Mouse (Mus musculus) kidney, postnatal 0 days (tissue): Measurements from ENCODE around the gene Tspan32. TPM values are rescaled to one million over a fixed set of nuclear protein-coding genes. Genes with fewer than 3 reads are reported as not detected.

ENCODE experiments used
- ATAC-seq: fragments of 200-750 bp; cut with Nextera tagmentation; replicated peaks from 2 replicates; pipeline ENCODE4 v1.8.0; 2017; ENCODE audit warnings: low read depth, moderate number of reproducible peaks, moderate TSS enrichment, moderate library complexity; ENCODE audit not compliant: low FRiP score
- DNase-seq: peaks from one replicate; pipeline ENCODE4 v3.0.0-alpha.2; 2016; ENCODE audit warnings: low spot score
- H3K27ac ChIP-seq: fragments of 300-500 bp; sonication (generic); 2 replicates; pipeline ENCODE4 v1.5.1; 2014; ENCODE audit warnings: mild to moderate bottlenecking
- H3K27me3 ChIP-seq: fragments of 300-500 bp; sonication (generic); 2 replicates; pipeline ENCODE4 v1.6.1; 2014; ENCODE audit warnings: low read length, mixed read lengths; ENCODE audit not compliant: insufficient read depth
- H3K36me3 ChIP-seq: fragments of 300-500 bp; sonication (generic); 2 replicates; pipeline ENCODE4 v1.6.1; 2014; ENCODE audit warnings: low read length, mixed read lengths; ENCODE audit not compliant: insufficient read depth
- H3K4me1 ChIP-seq: fragments of 300-500 bp; sonication (generic); replicated peaks from 2 replicates; pipeline ENCODE4 v1.6.1; 2014; ENCODE audit warnings: antibody characterized with exemption, low read length, mixed read lengths; ENCODE audit not compliant: insufficient read depth
- H3K4me2 ChIP-seq: fragments of 300-500 bp; sonication (generic); 2 replicates; pipeline ENCODE4 v1.6.1; 2014; ENCODE audit warnings: mild to moderate bottlenecking, low read length, moderate library complexity, mixed read lengths
- H3K4me3 ChIP-seq: fragments of 300-500 bp; sonication (generic); replicated peaks from 2 replicates; pipeline ENCODE4 v1.5.1; 2014; ENCODE audit warnings: low read depth, low read length
- H3K9ac ChIP-seq: fragments of 300-500 bp; sonication (generic); 2 replicates; pipeline ENCODE4 v1.6.1; 2014; ENCODE audit warnings: low read depth, low read length
- H3K9me3 ChIP-seq: fragments of 300-500 bp; sonication (generic); replicated peaks from 2 replicates; pipeline ENCODE4 v1.6.1; 2016; ENCODE audit warnings: low read length, inconsistent platforms, mixed read lengths
- CTCF ChIP-seq: IDR thresholded peaks from 2 replicates; pipeline ENCODE4 v1.5.1; 2016; ENCODE audit warnings: antibody characterized with exemption, low read depth, mild to moderate bottlenecking, moderate library complexity
- WGBS: fragments of 180-500 bp; shearing (Covaris S2); extraction: QIAGEN DNeasy Blood & Tissue Kit; methylation state at CpG from one replicate; pipeline ENCODE4 v1.1.7; 2014; 5-methylcytosine and 5-hydroxymethylcytosine counted together
- polyA plus RNA-seq: library from polyadenylated mRNA; unstranded; fragments of >200 nt; fragmentation: Nextera tagmentation; extraction: Ambion mirVana; gene quantifications from 2 replicates; pipeline ENCODE4 v1.2.1, GENCODE M21; 2015

The Tspan32 gene
- polyA plus RNA-seq, 1 experiment from 2014 or later = 1.1 TPM

- no peaks in the 10 kb centered on the region for H3K36me3 ChIP-seq
- DNase-seq (no peak), ATAC-seq (no peak)
- peaks cover 31% of the 10 kb centered on the region for H3K4me1 ChIP-seq
- H3K4me2 ChIP-seq = no peak overlapping the region
- 88% methylated on average over 1 of the region's 1 CpGs for WGBS
- H3K27ac ChIP-seq = no peak overlapping the region
- H3K9ac ChIP-seq = no peak overlapping the region
- H3K9me3 ChIP-seq = no peaks in the 10 kb centered on the region
- no peak overlapping the region for H3K4me3 ChIP-seq
- H3K27me3 ChIP-seq = no peaks in the 10 kb centered on the region
- TF ChIP-seq CTCF = no peak
These were observed 6.4 kb downstream of the Tspan32 start for GRCm38 (mm10) chr7:143011226-143011625.

- Histone ChIP-seq H3K4me1 (peaks cover 38% of the 10 kb centered on the region), H3K27ac (no peak overlapping the region), H3K9me3 (no peaks in the 10 kb centered on the region), H3K4me2 (no peak overlapping the region), H3K36me3 (no peaks in the 10 kb centered on the region), H3K27me3 (no peaks in the 10 kb centered on the region), H3K9ac (no peak overlapping the region), H3K4me3 (no peak overlapping the region)
- DNase-seq (no peak), ATAC-seq (no peak)
- TF ChIP-seq CTCF = no peak
- WGBS = 53% methylated on average over 5 of the region's 5 CpGs
These were observed 7.5 kb downstream of the Tspan32 start for GRCm38 (mm10) chr7:143012230-143012875.

- no peak overlapping the region for H3K9ac ChIP-seq
- TF ChIP-seq CTCF = no peak
- no peak overlapping the region for H3K4me3 ChIP-seq
- H3K27me3 ChIP-seq = no peaks in the 10 kb centered on the region
- WGBS = 72% methylated on average over 8 of the region's 8 CpGs
- 0 out of 2 replicates have a peak overlapping the region, but pooled peaks have one; percentile 13 for H3K27ac ChIP-seq
- DNase-seq (no peak), ATAC-seq (no peak)
- peaks cover 31% of the 10 kb centered on the region for H3K4me1 ChIP-seq
- H3K9me3 ChIP-seq = no peaks in the 10 kb centered on the region
- no peaks in the 10 kb centered on the region for H3K36me3 ChIP-seq
- H3K4me2 ChIP-seq = no peak overlapping the region
These were observed 8.8 kb downstream of the Tspan32 start for GRCm38 (mm10) chr7:143013420-143014178.

GRCm38 (mm10) chr7:143014862-143015659, 10.2 kb downstream of the Tspan32 start:
- TF ChIP-seq CTCF = no peak
- H3K36me3 ChIP-seq = no peaks in the 10 kb centered on the region
- H3K4me1 ChIP-seq = peaks cover 21% of the 10 kb centered on the region; the same call in 1 of the 2 replicates
- no peaks in the 10 kb centered on the region for H3K9me3 ChIP-seq
- peak overlapping the region; percentile 71 for H3K27ac ChIP-seq
- H3K4me3 ChIP-seq = no peak overlapping the region
- no peaks in the 10 kb centered on the region for H3K27me3 ChIP-seq
- WGBS = 69% methylated on average over 7 of the region's 7 CpGs
- DNase-seq = no peak
- H3K9ac ChIP-seq = no peak overlapping the region
- no peak for ATAC-seq
- H3K4me2 ChIP-seq = no peak overlapping the region

GRCm38 (mm10) chr7:143015755-143016423, 11.0 kb downstream of the Tspan32 start:
- ATAC-seq (peak; percentile 31; the same call in 1 of the 2 replicates), DNase-seq (peak; percentile 84)
- no peak for TF ChIP-seq CTCF
- 0 out of 2 replicates have a peak overlapping the region, but pooled peaks have one; percentile 19 for H3K4me2 ChIP-seq
- peak overlapping the region; percentile 71 for H3K27ac ChIP-seq
- H3K9me3 ChIP-seq = no peaks in the 10 kb centered on the region
- H3K4me3 ChIP-seq = no peak overlapping the region
- WGBS = 14% methylated on average over 1 of the region's 1 CpGs
- H3K27me3 ChIP-seq = no peaks in the 10 kb centered on the region
- H3K36me3 ChIP-seq = no peaks in the 10 kb centered on the region
- no peak overlapping the region for H3K9ac ChIP-seq
- peaks cover 21% of the 10 kb centered on the region; the same call in 1 of the 2 replicates for H3K4me1 ChIP-seq
